Mouse (Mus musculus) CH12.LX (cell line): ENCODE measurements around the gene Mrpl39. TPM values are rescaled to one million over a fixed set of nuclear protein-coding genes. Genes with fewer than 3 reads are reported as not detected.

ENCODE experiments used
- DNase-seq: peaks from one replicate; pipeline ENCODE4 v3.0.0-alpha.2; 2013; ENCODE audit errors: extremely low read depth
- H3K27ac ChIP-seq: 2 replicates; pipeline ENCODE4 v1.5.1; 2012; ENCODE audit warnings: low read depth, mild to moderate bottlenecking, control low read depth, moderate library complexity; ENCODE audit not compliant: insufficient read depth
- H3K27me3 ChIP-seq: replicated peaks from 2 replicates; pipeline ENCODE3; 2012; ENCODE audit warnings: inconsistent platforms
- H3K36me3 ChIP-seq, 2 experiments: replicated peaks in 1 of 2; 2 replicates each; pipeline versions ENCODE3 to v1.6.1; 2012; ENCODE audit warnings: inconsistent platforms in 1 of 2, low read length in 1 of 2, mild to moderate bottlenecking in 1 of 2, mixed read lengths in 1 of 2, moderate library complexity in 1 of 2; ENCODE audit not compliant: control insufficient read depth in 1 of 2, insufficient read depth in 1 of 2
- H3K4me1 ChIP-seq, 2 experiments: 2 replicates each; pipeline ENCODE4 v1.6.1; 2012; ENCODE audit warnings: inconsistent platforms in 1 of 2, moderate library complexity in 1 of 2; ENCODE audit not compliant: insufficient read depth in 2 of 2, control insufficient read depth in 1 of 2
- H3K4me2 ChIP-seq: 2 replicates; pipeline ENCODE4 v1.6.1; 2012; ENCODE audit warnings: low read depth, mild to moderate bottlenecking, control low read depth; ENCODE audit not compliant: poor library complexity, insufficient read depth, severe bottlenecking
- H3K4me3 ChIP-seq, 3 experiments: fragments of 150-350 bp in 1 of 3; sonication (generic) in 1 of 3; replicated peaks in 1 of 3; 2 replicates each; pipeline versions ENCODE3 to v1.5.1; 2011 to 2012; ENCODE audit warnings: low read depth in 2 of 3, low read length in 2 of 3, mild to moderate bottlenecking in 2 of 3, moderate library complexity in 2 of 3, control low read depth in 1 of 3, improper control_type of control experiment in 1 of 3, inconsistent platforms in 1 of 3, mixed read lengths in 1 of 3; ENCODE audit not compliant: poor library complexity in 1 of 3
- H3K79me2 ChIP-seq: replicated peaks from 2 replicates; pipeline ENCODE4 v1.6.1; 2012; ENCODE audit warnings: mild to moderate bottlenecking, moderate library complexity; ENCODE audit not compliant: control insufficient read depth, poor library complexity, insufficient read depth, severe bottlenecking; ENCODE audit errors: extremely low read depth
- H3K9ac ChIP-seq: 2 replicates; pipeline ENCODE4 v1.6.1; 2012; ENCODE audit warnings: low read depth, mild to moderate bottlenecking, control low read depth, moderate library complexity; ENCODE audit not compliant: insufficient read depth
- H3K9me3 ChIP-seq: replicated peaks from 2 replicates; pipeline ENCODE3; 2012; ENCODE audit warnings: low read length, inconsistent platforms, mixed read lengths
- BHLHE40 ChIP-seq: IDR thresholded peaks from 2 replicates; pipeline ENCODE4 v1.6.1; 2011; ENCODE audit warnings: mild to moderate bottlenecking, low read depth, low read length, improper control_type of control experiment
- CHD1 ChIP-seq: IDR thresholded peaks from 2 replicates; pipeline ENCODE4 v1.6.1; 2012; ENCODE audit warnings: low read depth, low read length, improper control_type of control experiment, inconsistent platforms
- CHD2 ChIP-seq: IDR thresholded peaks from 2 replicates; pipeline ENCODE4 v1.6.1; 2011; ENCODE audit warnings: low read length, improper control_type of control experiment
- CTCF ChIP-seq, 2 experiments: IDR thresholded peaks in 1 of 2; conservative IDR thresholded peaks in 1 of 2; 2 replicates each; pipeline ENCODE4 v1.5.1; 2011 to 2012; ENCODE audit warnings: low read depth in 2 of 2, low read length in 2 of 2, improper control_type of control experiment in 1 of 2, inconsistent platforms in 1 of 2, mild to moderate bottlenecking in 1 of 2, moderate library complexity in 1 of 2
- E2F4 ChIP-seq: IDR thresholded peaks from 2 replicates; pipeline ENCODE4 v1.6.1; 2011; ENCODE audit warnings: low read depth, low read length, improper control_type of control experiment; ENCODE audit not compliant: insufficient replicate concordance
- ELF1 ChIP-seq: IDR thresholded peaks from 2 replicates; pipeline ENCODE4 v1.6.1; 2014; ENCODE audit warnings: low read depth, mild to moderate bottlenecking, inconsistent platforms, low read length, improper control_type of control experiment
- EP300 ChIP-seq: IDR thresholded peaks from 2 replicates; pipeline ENCODE4 v1.6.1; 2011; ENCODE audit warnings: low read length, improper control_type of control experiment
- ETS1 ChIP-seq: conservative IDR thresholded peaks from 2 replicates; pipeline ENCODE4 v1.6.1; 2012; ENCODE audit warnings: low read depth, mild to moderate bottlenecking, inconsistent platforms, low read length, improper control_type of control experiment, moderate library complexity
- GABPA ChIP-seq: IDR thresholded peaks from 2 replicates; pipeline ENCODE4 v1.6.1; 2012; ENCODE audit warnings: low read depth, low read length, improper control_type of control experiment, inconsistent platforms; ENCODE audit not compliant: insufficient replicate concordance
- HCFC1 ChIP-seq: IDR thresholded peaks from 2 replicates; pipeline ENCODE4 v1.6.1; 2012; ENCODE audit warnings: low read depth, mild to moderate bottlenecking, inconsistent platforms, low read length, improper control_type of control experiment
- IRF4 ChIP-seq: IDR thresholded peaks from 2 replicates; pipeline ENCODE4 v1.6.1; 2014; ENCODE audit warnings: low read depth, mild to moderate bottlenecking, inconsistent platforms, low read length, improper control_type of control experiment
- JUN ChIP-seq: IDR thresholded peaks from 2 replicates; pipeline ENCODE4 v1.6.1; 2011; ENCODE audit warnings: low read depth, mild to moderate bottlenecking, low read length, improper control_type of control experiment, moderate library complexity; ENCODE audit not compliant: insufficient read depth
- JUND ChIP-seq: conservative IDR thresholded peaks from 2 replicates; pipeline ENCODE4 v1.6.1; 2011; ENCODE audit warnings: low read depth, low read length, improper control_type of control experiment
- KAT2A ChIP-seq: IDR thresholded peaks from 2 replicates; pipeline ENCODE4 v1.6.1; 2012; ENCODE audit warnings: low read length, improper control_type of control experiment, inconsistent platforms; ENCODE audit not compliant: insufficient replicate concordance
- MAFK ChIP-seq: IDR thresholded peaks from 2 replicates; pipeline ENCODE4 v1.6.1; 2011; ENCODE audit warnings: low read length, improper control_type of control experiment; ENCODE audit not compliant: insufficient replicate concordance
- MAX ChIP-seq: IDR thresholded peaks from 2 replicates; pipeline ENCODE4 v1.6.1; 2011; ENCODE audit warnings: low read length, improper control_type of control experiment
- MAZ ChIP-seq: IDR thresholded peaks from 2 replicates; pipeline ENCODE4 v1.6.1; 2012; ENCODE audit warnings: low read depth, mild to moderate bottlenecking, inconsistent platforms, low read length, improper control_type of control experiment, moderate library complexity
- MEF2A ChIP-seq: IDR thresholded peaks from 2 replicates; pipeline ENCODE4 v1.6.1; 2014; ENCODE audit warnings: low read depth, mild to moderate bottlenecking, inconsistent platforms, low read length, improper control_type of control experiment, borderline replicate concordance
- MXI1 ChIP-seq: IDR thresholded peaks from 2 replicates; pipeline ENCODE4 v1.6.1; 2011; ENCODE audit warnings: mild to moderate bottlenecking, low read depth, low read length, improper control_type of control experiment
- MYC ChIP-seq: IDR thresholded peaks from 2 replicates; pipeline ENCODE4 v1.6.1; 2011; ENCODE audit warnings: low read depth, mild to moderate bottlenecking, improper control_type of control experiment, low read length
- NELFE ChIP-seq: IDR thresholded peaks from 2 replicates; pipeline ENCODE4 v1.6.1; 2011; ENCODE audit warnings: low read depth, low read length, improper control_type of control experiment
- NRF1 ChIP-seq: IDR thresholded peaks from 2 replicates; pipeline ENCODE4 v1.6.1; 2014; ENCODE audit warnings: low read depth, mild to moderate bottlenecking, inconsistent platforms, low read length, improper control_type of control experiment, moderate library complexity
- PAX5 ChIP-seq: IDR thresholded peaks from 2 replicates; pipeline ENCODE4 v1.6.1; 2012; ENCODE audit warnings: low read length, inconsistent platforms, mixed read lengths
- POLR2A ChIP-seq: IDR thresholded peaks from 2 replicates; pipeline ENCODE4 v1.6.1; 2011; ENCODE audit warnings: low read depth, mild to moderate bottlenecking, improper control_type of control experiment, low read length
- POLR2AphosphoS2 ChIP-seq: IDR thresholded peaks from 2 replicates; pipeline ENCODE4 v1.6.1; 2011; ENCODE audit warnings: low read depth, low read length, improper control_type of control experiment
- RAD21 ChIP-seq: IDR thresholded peaks from 2 replicates; pipeline ENCODE4 v1.6.1; 2011; ENCODE audit warnings: low read depth, mild to moderate bottlenecking, low read length, improper control_type of control experiment, moderate library complexity
- RCOR1 ChIP-seq: conservative IDR thresholded peaks from 2 replicates; pipeline ENCODE4 v1.6.1; 2012; ENCODE audit warnings: low read depth, mild to moderate bottlenecking, inconsistent platforms, low read length, improper control_type of control experiment
- SIN3A ChIP-seq: IDR thresholded peaks from 2 replicates; pipeline ENCODE4 v1.6.1; 2012; ENCODE audit warnings: low read length, improper control_type of control experiment, inconsistent platforms
- SMC3 ChIP-seq: IDR thresholded peaks from 2 replicates; pipeline ENCODE4 v1.6.1; 2011; ENCODE audit warnings: low read depth, low read length, improper control_type of control experiment
- TBP ChIP-seq: conservative IDR thresholded peaks from 2 replicates; pipeline ENCODE4 v1.6.1; 2011; ENCODE audit warnings: low read depth, low read length, improper control_type of control experiment
- TCF12 ChIP-seq: IDR thresholded peaks from 2 replicates; pipeline ENCODE4 v1.6.1; 2014; ENCODE audit warnings: low read depth, mild to moderate bottlenecking, inconsistent platforms, low read length, improper control_type of control experiment
- UBTF ChIP-seq: IDR thresholded peaks from 2 replicates; pipeline ENCODE4 v1.6.1; 2012; ENCODE audit warnings: low read depth, mild to moderate bottlenecking, inconsistent platforms, low read length, improper control_type of control experiment, moderate library complexity
- USF1 ChIP-seq: IDR thresholded peaks from 2 replicates; pipeline ENCODE4 v1.6.1; 2014; ENCODE audit warnings: low read depth, mild to moderate bottlenecking, inconsistent platforms, low read length, improper control_type of control experiment
- USF2 ChIP-seq: conservative IDR thresholded peaks from 2 replicates; pipeline ENCODE4 v1.6.1; 2011; ENCODE audit warnings: low read depth, low read length, improper control_type of control experiment
- ZC3H11A ChIP-seq: IDR thresholded peaks from 2 replicates; pipeline ENCODE4 v1.6.1; 2012; ENCODE audit warnings: low read depth, mild to moderate bottlenecking, inconsistent platforms, low read length, improper control_type of control experiment
- ZKSCAN1 ChIP-seq: IDR thresholded peaks from 2 replicates; pipeline ENCODE4 v1.6.1; 2012; ENCODE audit warnings: low read depth, inconsistent platforms, low read length, improper control_type of control experiment, borderline replicate concordance
- ZMIZ1 ChIP-seq: IDR thresholded peaks from 2 replicates; pipeline ENCODE4 v1.6.1; 2012; ENCODE audit warnings: low read depth, mild to moderate bottlenecking, inconsistent platforms, low read length, improper control_type of control experiment
- ZNF384 ChIP-seq: IDR thresholded peaks from 2 replicates; pipeline ENCODE4 v1.6.1; 2012; ENCODE audit warnings: low read depth, low read length, improper control_type of control experiment, inconsistent platforms
- dilution Hi-C: fragments of 300-500 bp; cut with MboI; formaldehyde crosslinking; loops from 2 replicates; pipeline ENCODE4 v1.14.3; 2020; ENCODE audit warnings: low sequenced_read_pairs; ENCODE audit not compliant: extremely low pct_unique_long_range_greater_than_20kb, extremely low pct_ligation_motif_present
- in situ Hi-C: fragments of 300-500 bp; cut with MboI; formaldehyde crosslinking; loops from 3 replicates; pipeline ENCODE4 v1.14.3; 2019; ENCODE audit warnings: low sequenced_read_pairs, low pct_ligation_motif_present, low pct_unique_long_range_greater_than_20kb, mixed read lengths
- polyA plus RNA-seq: library from polyadenylated mRNA; unstranded; fragments of >175 nt; gene quantifications from 2 replicates; pipeline ENCODE4 v1.2.1, GENCODE M21; 2012; ENCODE audit warnings: low read depth; ENCODE audit not compliant: insufficient read length
- total RNA-seq, 2 experiments: library from RNA; depleted of rRNA; stranded (reverse); fragments of 300-350 nt in 1 of 2; fragments of >200 nt in 1 of 2; gene quantifications; 2 replicates each; pipeline ENCODE4 v1.2.3; 2012 to 2014

The Mrpl39 gene
- total and polyA plus RNA-seq, 3 experiments = 102 to 123 (median 110) TPM

- dilution Hi-C loops = no loop called here
- peak overlapping the region; percentile 82 to 95 (median 91) for H3K4me3 ChIP-seq
- TF ChIP-seq MXI1 (peak; percentile 76; the same call in 1 of the 2 replicates), POLR2A (peak; percentile 98), CHD2 (peak; percentile 59; the same call in 1 of the 2 replicates), KAT2A (peak; percentile 60; the same call in 1 of the 2 replicates), ZNF384 (peak; percentile 91), TBP (peak; percentile 97), SIN3A (peak; percentile 75), PAX5 (no peak), ELF1 (peak; percentile 78), POLR2AphosphoS2 (0 out of 2 replicates have a peak, but pooled peaks have one; percentile 20), RAD21 (no peak), IRF4 (peak; percentile 97), ZMIZ1 (peak; percentile 100), HCFC1 (peak; percentile 67; the same call in 1 of the 2 replicates), MAX (no peak; the same call in none of the 2 replicates), UBTF (peak; percentile 98), ZKSCAN1 (no peak), JUND (no peak), E2F4 (no peak), SMC3 (no peak; the same call in 1 of the 2 replicates), ETS1 (peak; percentile 64), NELFE (peak; percentile 99), MAFK (peak; percentile 35; the same call in 1 of the 2 replicates), BHLHE40 (peak; percentile 94), ZC3H11A (no peak), JUN (no peak), MYC (peak; percentile 68; the same call in 1 of the 2 replicates), NRF1 (peak; percentile 56; the same call in 1 of the 2 replicates), GABPA (no peak), MEF2A (peak; percentile 93), RCOR1 (peak; percentile 65), TCF12 (peak; percentile 95), MAZ (peak; percentile 97), CHD1 (no peak), USF2 (no peak), EP300 (peak; percentile 65), USF1 (peak; percentile 57), CTCF (conservative IDR thresholded peaks at IDR 0.05 in 1 of 2, IDR thresholded peaks at IDR 0.05 in 1 of 2; ENCODE audit: low read depth in 2 of 2, low read length in 2 of 2) (peak in 1 of 2 experiments; percentile 9; a peak in 1 of 4 replicates)
Observed at GRCm38 (mm10) chr16:84703129-84703768, 32.3 kb downstream of the Mrpl39 start.

More at GRCm38 (mm10) chr16:84703129-84703768, 32.3 kb downstream of the Mrpl39 start:
- Histone ChIP-seq H3K27ac (peak overlapping the region; percentile 79), H3K79me2 (peaks cover 68% of the 10 kb centered on the region), H3K9me3 (no peaks in the 10 kb centered on the region), H3K9ac (peak overlapping the region; percentile 99), H3K27me3 (no peaks in the 10 kb centered on the region), H3K4me1 (peaks cover 5 to 17% of the 10 kb centered on the region in 2 experiments), H3K4me2 (peak overlapping the region; percentile 9; the same call in 1 of the 2 replicates), H3K36me3 (peaks cover 26 to 39% of the 10 kb centered on the region in 2 experiments)
- in situ Hi-C loops = no loop called here
- DNase-seq = peak; percentile 87
